Mouse (Mus musculus) gastrocnemius, postnatal 25 days (tissue): Measurements from ENCODE around the gene Itpka. TPM values are rescaled to one million over a fixed set of nuclear protein-coding genes. Genes with fewer than 3 reads are reported as not detected.

ENCODE experiments used
- DNase-seq: peaks from one replicate; pipeline ENCODE4 v3.0.0; 2022
- total RNA-seq, 2 experiments: library from RNA; stranded (reverse); gene quantifications; 1 replicate in 1 of 2; 2 replicates in 1 of 2; pipeline ENCODE4 v1.2.3; 2021

The Itpka gene
- total RNA-seq, 2 experiments from 2014 or later = not detected

DNA sequence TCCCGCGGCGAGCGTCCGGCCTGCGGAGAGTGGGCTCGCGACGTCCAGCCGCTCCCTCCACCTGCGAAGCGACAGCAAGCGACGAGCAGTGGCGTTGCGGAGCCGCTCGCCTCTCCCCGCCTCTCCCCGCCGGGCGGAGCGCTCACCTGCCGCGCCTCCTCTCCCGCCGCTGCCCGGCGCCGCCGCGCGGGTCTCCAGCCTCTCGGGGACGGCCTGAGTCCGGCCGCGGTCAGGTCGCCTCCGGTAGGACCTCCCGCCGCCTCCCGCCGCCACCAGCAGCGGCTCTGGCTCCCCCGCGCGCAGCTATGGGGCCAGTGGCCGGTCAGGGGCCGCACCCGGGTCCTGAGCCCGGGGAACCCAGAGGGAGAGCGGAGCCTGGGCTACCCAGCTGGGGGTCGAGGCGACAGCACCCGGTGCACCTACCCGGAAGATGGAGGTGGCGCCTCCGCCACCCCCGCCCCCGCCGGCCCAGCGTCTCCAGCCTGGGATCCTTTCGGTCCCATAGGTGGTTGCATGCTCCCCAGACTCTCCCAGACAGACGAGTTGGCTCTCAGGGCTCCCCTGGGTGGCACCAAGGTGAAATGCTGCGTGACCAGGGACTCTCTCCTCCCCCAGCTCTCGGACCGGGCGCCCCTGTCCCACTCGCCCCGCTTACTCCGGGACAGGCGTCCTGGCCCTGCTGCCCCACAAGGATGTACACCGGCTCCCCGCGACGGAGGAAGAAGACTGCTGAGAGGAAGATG lies 16.1 kb downstream of the Itpka start:
- DNase-seq = peak; percentile 13

DNA sequence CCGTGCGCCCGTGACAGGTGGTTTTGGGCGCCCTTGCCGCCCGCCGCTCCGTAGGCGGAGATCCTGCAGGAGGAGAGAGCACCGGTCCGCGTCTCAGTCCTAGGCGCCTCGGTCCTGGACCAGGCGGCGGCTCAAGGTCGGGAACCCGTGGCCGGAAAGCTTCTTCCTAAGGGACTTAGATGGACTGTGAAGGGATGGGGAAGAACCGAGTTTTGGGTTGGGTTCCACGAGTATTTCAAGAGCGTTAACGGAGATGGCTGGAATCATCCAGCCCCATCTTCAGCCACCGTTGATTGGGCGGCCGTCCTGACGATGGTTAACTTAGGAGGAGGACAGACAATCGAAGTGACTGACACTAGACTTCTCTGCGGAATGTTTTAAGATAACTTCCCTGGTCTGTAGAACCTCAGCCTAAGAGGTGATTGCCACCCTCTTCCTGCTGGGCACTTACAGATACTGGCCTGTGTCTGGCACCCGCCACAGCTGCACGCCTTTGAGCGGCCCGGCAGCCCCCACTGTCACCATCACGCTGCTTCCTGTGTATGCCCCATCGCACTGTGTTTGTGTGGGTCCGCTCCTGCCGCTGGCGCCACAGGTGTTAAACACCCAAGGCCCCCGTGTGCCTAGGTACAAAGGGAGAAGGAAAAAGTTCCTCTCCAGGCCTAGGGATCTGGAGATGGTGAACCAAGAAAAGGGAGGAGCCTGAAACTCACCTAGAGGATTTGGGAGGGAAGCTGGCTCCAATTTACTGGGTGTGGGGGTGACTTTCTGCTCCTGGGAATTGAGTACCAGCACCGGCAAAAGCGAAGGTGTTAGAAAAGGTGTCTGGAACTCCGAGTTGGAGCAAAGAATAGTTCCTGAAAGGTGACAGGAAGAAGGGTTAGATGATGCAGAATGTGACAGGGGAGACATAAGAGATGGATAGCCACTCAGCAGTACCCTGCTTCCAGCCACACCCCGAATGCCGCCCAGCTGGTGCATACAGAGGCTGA lies 17.0 kb downstream of the Itpka start:
- no peak for DNase-seq

- no peak for DNase-seq
Measured at GRCm38 (mm10) chr2:119760251-119760650, 18.1 kb downstream of the Itpka start, which contains the start of gene Ltk. Ltk (minus strand) TSS chr2:119760431.

- no peak for DNase-seq
Measured at GRCm38 (mm10) chr2:119762276-119762675, 20.1 kb downstream of the Itpka start.

- DNase-seq = no peak
Measured at GRCm38 (mm10) chr2:119763924-119764323, 21.8 kb downstream of the Itpka start.

- DNase-seq = no peak
Measured at GRCm38 (mm10) chr2:119767246-119767645, 25.1 kb downstream of the Itpka start.

GRCm38 (mm10) chr2:119787206-119787883 lies 45.2 kb downstream of the Itpka start, which contains the start of gene Rpap1:
Rpap1 (minus strand) TSS chr2:119787537.
- DNase-seq = peak; percentile 70

- no peak for DNase-seq
Measured at GRCm38 (mm10) chr2:119789996-119790395, 47.9 kb downstream of the Itpka start.

- DNase-seq = no peak
Measured at GRCm38 (mm10) chr2:119797279-119797783, 55.2 kb downstream of the Itpka start, which contains the start of gene Tyro3. Tyro3 (plus strand) TSS chr2:119797733.

- peak; percentile 57 for DNase-seq
Measured at GRCm38 (mm10) chr2:119798246-119798927, 56.2 kb downstream of the Itpka start.

GRCm38 (mm10) chr2:119799181-119799960 lies 57.2 kb downstream of the Itpka start:
- DNase-seq = peak; percentile 43

- no peak for DNase-seq
Measured at GRCm38 (mm10) chr2:119799961-119800550, 57.9 kb downstream of the Itpka start.

Other genes with a start within 250 kb of the Itpka start
- gene Exd1, start 194.7 kb upstream of the Itpka start, total RNA-seq = under 1 TPM; 0.51 to 0.82 TPM
- gene Chp1, start 194.6 kb upstream of the Itpka start, total RNA-seq = 10 to 100 TPM; 60.8 to 84.9 TPM
- gene Nusap1, start 124.0 kb upstream of the Itpka start, total RNA-seq = under 1 TPM; 0.46 to 0.54 TPM
- under 1 TPM in 1 of 2 experiments, not detected in 1; 0.32 TPM for gene Oip5, start 123.9 kb upstream of the Itpka start, total RNA-seq
- gene Ndufaf1, start 79.5 kb upstream of the Itpka start, total RNA-seq = 10 to 100 TPM; 44.2 to 51.0 TPM
- 10 to 100 TPM; 18.4 to 22.0 TPM for gene Rtf1, start 67.3 kb upstream of the Itpka start, total RNA-seq
- not detected for gene Ltk, start 18.1 kb downstream of the Itpka start, total RNA-seq
- 10 to 100 TPM; 14.4 to 16.4 TPM for gene Rpap1, start 45.2 kb downstream of the Itpka start, total RNA-seq
- gene Tyro3, start 55.4 kb downstream of the Itpka start, total RNA-seq = under 1 TPM; 0.61 to 0.67 TPM
- 10 to 100 TPM; 24.3 to 34.5 TPM for gene Mga, start 154.9 kb downstream of the Itpka start, total RNA-seq
- 1 to 10 TPM; 6.0 to 6.7 TPM for gene Mapkbp1, start 230.4 kb downstream of the Itpka start, total RNA-seq